Mouse (Mus musculus): Measurements from ENCODE around the gene Aspscr1. TPM values are rescaled to one million over a fixed set of nuclear protein-coding genes. Genes with fewer than 3 reads are reported as not detected.

Gene Aspscr1
- total RNA-seq, 2 experiments from 2014 or later, result 33.0 to 33.9 TPM

DNA sequence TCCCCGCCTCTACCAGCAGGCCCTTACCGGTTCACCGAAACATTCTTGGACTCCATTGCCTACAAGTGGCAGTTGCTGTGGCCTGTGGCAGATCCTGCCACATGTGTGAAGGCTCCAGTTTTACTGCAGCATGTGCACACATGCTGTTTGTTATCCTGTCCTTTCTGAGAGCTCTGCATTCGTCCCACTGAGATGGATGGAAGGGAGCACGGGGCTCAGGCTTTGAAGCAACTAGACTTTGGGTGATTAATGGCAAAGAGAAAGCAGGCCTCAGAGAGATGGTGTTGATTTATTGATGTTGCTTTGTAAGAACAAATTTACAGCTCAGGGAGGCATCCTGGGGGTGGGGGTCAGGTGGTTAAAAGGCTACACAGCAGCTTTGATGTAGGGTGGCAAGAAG lies 37.9 kb downstream of the Aspscr1 start:
- no peak for DNase-seq (ENCODE audit: low spot score)
- intact Hi-C loops (cut with DNase I), result loop anchor here (10.0 kb wide), 1 partner anchor 196 kb away; no protein-coding TSS in a partner anchor

DNA sequence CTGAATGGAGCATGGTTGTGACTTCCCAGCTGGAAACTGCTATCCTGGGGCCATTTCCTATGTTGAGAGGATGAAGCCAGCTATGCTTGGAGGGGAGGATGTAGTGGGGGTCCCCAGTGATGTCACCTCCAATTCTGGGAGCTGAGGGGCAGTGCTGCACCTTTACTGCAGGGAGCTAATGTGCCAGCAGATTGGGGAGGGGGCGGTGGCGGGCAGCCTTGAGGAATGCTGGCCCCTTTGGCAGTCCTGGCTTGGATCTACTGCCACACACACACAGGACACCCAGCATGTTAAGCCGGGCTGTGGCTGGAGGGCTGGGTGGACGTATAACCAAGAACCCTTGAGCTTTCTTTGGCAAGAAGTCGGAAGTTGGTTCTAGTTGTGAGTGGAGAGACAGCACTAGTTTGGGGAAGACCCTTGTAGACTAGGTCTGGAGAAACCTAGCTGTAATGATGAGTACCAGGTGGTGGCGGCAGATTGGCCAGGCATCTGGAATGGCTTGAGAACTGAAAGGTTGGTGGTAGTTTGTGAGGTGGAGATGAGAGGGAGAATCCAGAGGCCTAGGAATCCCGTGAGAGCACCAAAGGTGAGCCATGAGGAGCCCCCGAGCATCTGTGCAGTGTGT lies 39.3 kb downstream of the Aspscr1 start:
- intact Hi-C loops (cut with DNase I), result loop anchor here (1.0 to 10.0 kb wide), 4 partner anchors 53 to 197 kb away; partner anchors contain the start of gene Sirt7

DNA sequence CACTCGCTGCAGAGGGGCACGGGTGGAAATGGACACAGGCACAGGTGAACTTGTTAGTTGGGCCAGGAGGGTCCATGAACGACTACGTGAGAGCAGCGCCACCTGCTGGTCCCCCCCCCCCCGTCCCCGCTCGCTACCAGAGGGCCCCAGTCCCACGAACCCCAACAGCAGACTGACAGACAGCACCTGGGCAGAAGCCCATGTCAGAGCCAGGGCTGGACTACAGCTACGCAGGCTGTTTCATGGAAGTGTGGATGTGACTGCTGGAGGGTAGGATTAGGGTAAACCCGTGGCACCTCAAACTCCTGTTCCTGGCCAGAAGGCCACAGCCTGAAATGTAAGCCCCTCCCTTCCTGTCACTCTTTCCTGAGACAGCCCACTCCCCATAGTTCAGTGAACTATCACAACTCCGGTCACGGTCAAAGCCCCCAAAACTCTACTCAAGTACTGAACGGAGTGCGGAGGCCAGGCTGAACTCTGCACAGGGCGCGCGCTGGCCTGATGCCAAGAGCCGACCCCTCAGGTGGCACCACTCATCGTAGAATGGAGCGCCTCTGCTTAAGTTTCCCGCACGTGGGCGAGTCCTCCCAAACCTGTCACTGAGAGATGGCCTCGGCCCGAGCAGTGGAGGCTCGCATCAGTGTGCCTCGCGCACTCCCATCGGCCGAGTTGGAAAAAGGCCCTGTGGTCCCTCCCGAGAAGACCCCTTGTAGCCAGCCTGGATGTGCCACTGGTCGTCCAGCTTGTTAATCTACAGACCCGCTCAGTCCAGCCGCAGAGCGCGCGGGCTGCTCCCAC lies 40.2 kb downstream of the Aspscr1 start:
- DNase-seq (ENCODE audit: low spot score), result peak; percentile 24
- intact Hi-C loops (cut with DNase I), result loop anchor here (1.0 to 10.0 kb wide), 4 partner anchors 54 to 198 kb away; partner anchors contain the start of gene Sirt7

More for the DNA sequence above, 39.3 kb downstream of the Aspscr1 start:
- DNase-seq (ENCODE audit: low spot score), result no peak

DNA sequence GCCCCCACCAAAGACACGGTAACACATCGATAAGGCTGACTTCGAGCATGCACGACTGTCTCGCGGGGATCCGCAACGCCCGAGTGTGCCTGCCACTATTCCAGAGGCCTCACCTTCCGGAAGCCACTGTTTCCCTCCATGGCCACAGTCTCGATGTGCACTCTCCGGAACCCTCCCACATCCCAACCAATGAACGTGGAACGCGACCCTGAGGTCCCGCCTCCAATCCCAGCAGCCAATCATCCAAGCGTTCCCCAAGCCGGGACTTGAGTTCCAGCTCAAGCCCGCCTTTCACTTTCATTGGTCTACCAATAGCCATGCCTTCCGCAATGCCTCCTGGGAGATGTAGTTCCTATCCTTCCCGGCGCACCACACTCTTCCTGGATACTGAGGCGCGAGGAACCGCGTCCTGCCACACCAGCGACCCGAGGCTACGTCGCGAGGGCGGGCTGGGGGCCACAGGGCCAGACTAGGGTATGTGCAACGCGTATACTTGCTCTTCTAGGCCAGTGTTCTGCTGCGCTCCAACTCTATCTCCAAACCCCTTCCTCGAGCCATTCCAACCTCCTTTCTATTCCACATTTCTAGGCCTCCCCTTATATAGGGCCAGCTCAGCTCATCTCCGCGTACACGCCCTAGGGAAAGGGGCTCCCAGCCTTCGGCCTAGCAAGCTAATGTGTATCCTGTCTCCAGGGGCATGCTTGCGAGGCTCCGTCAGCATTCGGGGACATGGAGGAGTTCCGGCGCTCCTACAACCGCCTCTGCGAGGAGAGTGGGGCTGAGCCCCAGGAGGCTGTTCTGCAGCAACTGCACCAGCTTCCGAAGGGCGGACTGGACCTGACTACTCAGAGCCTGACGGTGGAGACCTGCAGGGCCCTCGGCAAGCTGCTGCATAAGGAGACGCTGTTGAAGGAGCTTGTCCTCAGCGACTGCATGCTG lies 41.1 kb downstream of the Aspscr1 start, which contains the start of the genes Cenpx and Lrrc45:
Cenpx (minus strand) TSS at position 159 of the 939 bp plus-strand sequence.
Lrrc45 (plus strand) TSS at position 346 of the 939 bp plus-strand sequence.
- intact Hi-C loops (cut with DNase I), result loop anchor here (2.0 to 10.0 kb wide), 2 partner anchors 89 to 199 kb away; partner anchors contain the start of gene Sirt7
- peak; percentile 97 for DNase-seq (ENCODE audit: low spot score)

DNA sequence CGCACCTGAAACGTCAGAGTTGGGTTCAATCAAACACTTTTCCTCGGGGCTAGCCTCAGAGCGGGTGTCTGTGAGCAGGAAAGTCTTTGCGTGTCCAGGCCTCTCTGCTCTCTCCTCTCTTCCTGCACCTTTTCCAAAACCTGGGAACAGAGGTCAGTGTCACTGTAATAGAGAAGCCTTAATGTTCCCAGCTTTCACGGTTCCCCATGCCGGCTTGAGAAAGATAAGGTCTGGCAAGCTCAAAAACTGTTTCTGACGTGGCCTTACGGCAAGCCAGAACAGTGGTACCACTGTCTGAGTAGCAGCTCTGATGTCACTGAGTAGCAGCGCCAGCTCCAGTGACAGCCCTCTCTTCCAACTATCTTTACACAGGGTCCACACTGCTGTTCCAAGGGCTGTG lies 41.8 kb downstream of the Aspscr1 start:
- intact Hi-C loops (cut with DNase I), result loop anchor here (10.0 kb wide), 1 partner anchor 200 kb away; no protein-coding TSS in a partner anchor
- no peak for DNase-seq (ENCODE audit: low spot score)

DNA sequence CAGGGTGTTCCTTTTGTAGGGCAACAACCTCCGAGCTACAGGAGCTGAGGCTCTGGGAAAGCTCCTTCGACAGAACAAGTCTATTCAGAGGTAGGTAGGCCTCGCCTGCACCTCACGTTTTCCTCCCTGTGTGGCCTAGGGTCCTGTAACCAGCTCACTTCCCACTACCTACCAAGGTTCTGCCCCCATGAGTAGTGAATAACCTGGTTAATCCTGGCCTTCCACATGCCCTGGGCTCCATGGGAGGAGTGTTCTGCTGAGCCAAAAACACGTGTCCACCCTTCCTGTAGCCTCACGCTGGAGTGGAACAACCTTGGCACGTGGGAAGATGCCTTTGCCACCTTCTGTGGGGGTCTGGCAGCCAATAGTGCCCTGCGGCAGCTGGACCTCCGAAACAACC lies 42.4 kb downstream of the Aspscr1 start:
- no peak for DNase-seq (ENCODE audit: low spot score)
- intact Hi-C loops (cut with DNase I), result loop anchor here (5.0 to 10.0 kb wide), 2 partner anchors 200 to 228 kb away; no protein-coding TSS in a partner anchor

DNA sequence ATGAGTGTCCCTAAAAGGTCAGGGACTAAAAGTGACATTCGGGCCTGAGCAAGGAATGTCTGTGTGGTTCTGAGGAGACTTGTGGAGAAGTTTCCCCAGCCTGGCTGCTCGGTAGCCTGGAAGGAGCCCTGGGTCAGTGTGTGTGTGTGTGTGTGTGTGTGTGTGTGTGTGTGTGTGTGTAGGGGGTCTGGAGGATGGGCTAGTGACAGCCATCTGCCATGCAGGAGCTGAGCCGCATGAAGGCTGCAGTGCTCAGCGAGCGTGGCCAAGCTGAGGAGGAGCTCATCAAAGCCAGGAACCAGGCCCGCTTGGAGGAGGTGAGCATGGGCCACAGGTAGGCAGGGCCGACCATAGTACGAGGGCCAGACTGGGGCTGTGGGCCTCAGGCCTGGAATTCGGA lies 46.5 kb downstream of the Aspscr1 start:
- DNase-seq (ENCODE audit: low spot score), result no peak
- intact Hi-C loops (cut with DNase I), result loop anchor here (5.0 to 10.0 kb wide), 2 partner anchors 204 to 232 kb away; no protein-coding TSS in a partner anchor

DNA sequence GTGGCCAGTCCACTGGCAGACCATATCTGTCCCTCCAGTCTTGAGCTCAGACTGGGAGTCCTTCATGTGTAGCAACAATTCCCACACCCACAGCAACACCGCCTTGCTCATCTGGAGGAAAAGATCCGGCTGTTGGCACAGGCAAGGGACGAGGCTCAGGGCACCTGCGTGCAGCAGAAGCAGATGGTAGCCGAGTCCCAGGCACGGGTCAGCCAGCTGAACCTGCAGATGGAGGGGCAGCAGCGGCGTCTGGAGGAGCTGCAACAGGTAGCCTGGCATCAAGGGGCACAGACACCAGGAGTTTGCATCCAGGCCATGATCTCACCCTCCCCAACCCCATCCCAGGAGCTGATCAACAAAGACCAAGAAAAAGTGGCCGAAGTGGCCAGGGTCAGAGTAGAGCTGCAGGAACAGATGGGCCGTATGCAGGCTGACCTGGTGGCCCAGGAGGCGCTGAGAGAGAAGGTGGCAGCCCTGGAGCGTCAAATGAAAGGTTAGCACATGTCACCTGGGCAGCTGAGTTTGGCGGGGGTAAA lies 47.1 kb downstream of the Aspscr1 start:
- intact Hi-C loops (cut with DNase I), result loop anchor here (1.0 to 10.0 kb wide), 5 partner anchors 56 to 322 kb away; no protein-coding TSS in a partner anchor
- no peak for DNase-seq (ENCODE audit: low spot score)

DNA sequence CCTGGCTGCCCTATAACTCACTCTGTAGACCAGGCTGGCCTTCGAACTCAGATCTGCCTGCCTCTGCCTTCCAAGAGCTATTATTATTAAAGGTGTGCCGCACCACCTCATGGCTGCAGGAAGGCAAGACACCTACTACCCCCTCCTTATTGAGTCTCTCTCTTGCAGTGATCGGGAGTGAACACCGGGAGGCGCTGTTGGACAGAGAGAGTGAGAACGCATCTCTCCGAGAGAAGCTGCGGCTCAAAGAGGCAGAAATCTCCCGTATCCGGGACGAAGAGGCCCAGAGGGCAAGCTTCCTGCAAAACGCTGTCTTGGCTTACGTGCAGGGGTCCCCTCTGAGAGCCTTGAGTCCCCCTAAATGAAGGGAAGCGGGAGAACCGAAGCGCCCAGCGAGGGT lies 47.7 kb downstream of the Aspscr1 start:
- intact Hi-C loops (cut with DNase I), result loop anchor here (1.0 to 5.0 kb wide), 3 partner anchors 56 to 322 kb away; no protein-coding TSS in a partner anchor
- peak; percentile 68 for DNase-seq (ENCODE audit: low spot score)

DNA sequence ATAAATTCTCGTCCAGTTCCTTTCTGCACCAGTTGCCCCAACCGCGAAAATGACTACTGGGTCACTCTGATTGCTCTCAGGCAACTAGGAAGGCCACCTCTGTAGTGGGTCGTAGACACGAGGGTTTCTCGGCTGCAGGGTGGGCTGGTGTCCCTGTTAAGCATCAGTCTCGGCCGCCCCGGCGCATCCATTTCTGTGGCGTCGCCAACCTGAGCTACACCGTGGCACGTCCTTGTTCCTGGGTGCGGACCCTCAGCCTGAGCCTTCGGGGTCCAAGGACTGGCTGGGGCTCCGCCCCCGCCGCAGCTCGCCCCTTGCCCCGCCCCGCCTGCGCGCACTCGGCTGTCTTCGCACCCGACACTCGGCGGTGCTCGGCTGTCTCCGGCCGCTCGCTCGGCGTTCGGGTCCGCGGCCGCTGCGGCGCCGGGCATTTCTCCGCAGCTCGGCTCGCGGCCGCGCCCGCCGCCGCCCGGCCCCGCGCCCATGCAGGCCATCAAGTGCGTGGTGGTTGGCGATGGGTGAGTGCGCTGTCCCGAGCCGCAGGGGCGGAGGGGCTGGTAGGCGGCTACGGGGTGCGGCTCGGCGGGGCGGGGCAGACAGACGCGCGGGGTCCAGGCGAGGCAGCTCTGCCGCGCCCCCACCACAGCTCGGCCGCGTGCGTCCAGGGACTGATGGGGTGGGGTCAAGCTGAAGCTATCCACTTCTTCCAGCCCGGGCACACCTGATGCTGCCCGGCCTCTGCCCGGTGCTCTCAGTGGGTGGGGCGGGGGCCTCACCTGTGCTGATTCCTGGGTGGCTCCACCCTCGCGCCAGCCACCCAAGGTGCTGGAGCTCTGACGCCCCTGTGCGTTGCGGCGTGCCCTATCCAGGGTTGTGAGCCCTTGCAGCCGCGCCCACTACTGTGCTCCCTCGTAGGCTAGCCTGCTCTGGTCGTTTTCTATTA lies 48.6 kb downstream of the Aspscr1 start, which contains the start of gene Rac3:
Rac3 (plus strand) TSS at position 347 of the 943 bp plus-strand sequence.
- DNase-seq (ENCODE audit: low spot score), result no peak
- intact Hi-C loops (cut with DNase I), result loop anchor here (5.0 kb wide), 1 partner anchor 321 kb away; no protein-coding TSS in a partner anchor

DNA sequence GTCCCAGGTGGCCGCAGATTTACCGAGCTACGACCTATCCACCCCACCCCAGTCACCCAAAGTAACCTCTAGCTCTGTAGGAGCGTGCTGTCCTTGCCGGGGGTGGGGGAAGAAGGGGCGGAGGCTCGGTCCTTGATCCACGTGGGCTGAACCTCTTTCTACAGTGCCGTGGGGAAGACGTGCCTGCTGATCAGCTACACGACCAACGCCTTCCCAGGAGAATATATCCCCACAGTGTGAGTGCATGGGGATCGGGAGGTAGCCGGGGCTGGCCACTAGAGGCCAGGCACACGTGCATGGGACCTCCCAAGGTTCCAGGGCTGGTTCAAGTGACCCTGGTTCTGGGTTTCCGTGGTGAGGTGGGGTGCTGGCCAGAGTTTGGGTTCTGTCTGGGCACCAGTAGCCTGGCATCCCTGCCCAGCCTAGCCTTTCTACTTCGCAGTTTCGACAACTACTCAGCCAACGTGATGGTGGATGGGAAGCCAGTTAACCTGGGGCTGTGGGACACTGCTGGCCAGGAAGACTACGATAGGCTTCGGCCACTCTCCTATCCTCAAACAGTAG lies 49.4 kb downstream of the Aspscr1 start:
- intact Hi-C loops (cut with DNase I), result loop anchor here (5.0 kb wide), 1 partner anchor 320 kb away; no protein-coding TSS in a partner anchor
- no peak for DNase-seq (ENCODE audit: low spot score)

DNA sequence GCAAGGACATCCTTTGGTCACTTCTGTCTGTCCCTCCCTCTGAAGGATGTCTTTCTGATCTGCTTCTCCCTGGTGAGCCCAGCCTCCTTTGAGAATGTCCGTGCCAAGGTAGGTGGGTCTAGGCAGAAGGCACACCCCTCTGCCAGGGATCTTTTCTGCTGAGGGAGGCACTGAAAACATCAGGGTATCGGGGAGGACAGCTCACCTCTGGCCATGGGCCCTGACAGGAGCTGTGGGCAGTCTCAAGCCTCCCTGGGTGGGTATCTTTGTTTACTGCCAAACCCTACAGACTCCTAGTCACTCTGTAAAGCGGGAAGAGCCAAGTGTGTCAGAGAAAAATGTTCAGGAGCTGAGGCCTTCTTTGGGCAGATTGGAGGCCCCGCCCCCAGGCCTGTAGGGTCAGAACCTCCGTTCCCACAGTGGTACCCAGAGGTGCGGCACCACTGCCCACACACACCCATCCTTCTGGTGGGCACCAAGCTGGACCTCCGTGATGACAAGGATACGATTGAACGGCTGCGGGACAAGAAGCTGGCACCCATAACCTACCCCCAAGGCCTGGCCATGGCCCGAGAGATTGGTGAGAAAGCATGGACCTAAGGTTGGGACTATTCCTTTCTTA lies 50.1 kb downstream of the Aspscr1 start:
- intact Hi-C loops (cut with DNase I), result loop anchor here (5.0 kb wide), 1 partner anchor 319 kb away; no protein-coding TSS in a partner anchor
- no peak for DNase-seq (ENCODE audit: low spot score)

DNA sequence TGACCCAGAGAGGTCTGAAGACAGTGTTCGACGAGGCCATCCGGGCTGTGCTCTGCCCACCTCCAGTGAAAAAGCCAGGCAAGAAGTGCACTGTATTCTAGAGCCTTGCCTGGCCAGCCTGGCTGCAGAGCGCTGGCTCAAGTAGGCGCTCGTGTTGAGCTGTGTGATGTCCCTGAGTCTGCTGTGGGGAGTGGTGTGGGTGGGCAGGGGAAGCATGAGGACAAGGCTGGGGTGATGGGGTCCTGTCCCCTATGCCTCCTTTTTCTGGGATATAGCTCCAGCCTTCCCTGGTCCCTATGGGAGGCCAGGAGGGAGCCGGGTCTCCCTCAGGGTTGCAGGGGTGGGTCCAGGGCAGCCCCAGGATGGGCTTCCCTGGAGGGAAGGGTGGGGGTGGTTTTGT lies 50.7 kb downstream of the Aspscr1 start:
- no peak for DNase-seq (ENCODE audit: low spot score)
- intact Hi-C loops (cut with DNase I), result loop anchor here (5.0 kb wide), 1 partner anchor 319 kb away; no protein-coding TSS in a partner anchor

DNA sequence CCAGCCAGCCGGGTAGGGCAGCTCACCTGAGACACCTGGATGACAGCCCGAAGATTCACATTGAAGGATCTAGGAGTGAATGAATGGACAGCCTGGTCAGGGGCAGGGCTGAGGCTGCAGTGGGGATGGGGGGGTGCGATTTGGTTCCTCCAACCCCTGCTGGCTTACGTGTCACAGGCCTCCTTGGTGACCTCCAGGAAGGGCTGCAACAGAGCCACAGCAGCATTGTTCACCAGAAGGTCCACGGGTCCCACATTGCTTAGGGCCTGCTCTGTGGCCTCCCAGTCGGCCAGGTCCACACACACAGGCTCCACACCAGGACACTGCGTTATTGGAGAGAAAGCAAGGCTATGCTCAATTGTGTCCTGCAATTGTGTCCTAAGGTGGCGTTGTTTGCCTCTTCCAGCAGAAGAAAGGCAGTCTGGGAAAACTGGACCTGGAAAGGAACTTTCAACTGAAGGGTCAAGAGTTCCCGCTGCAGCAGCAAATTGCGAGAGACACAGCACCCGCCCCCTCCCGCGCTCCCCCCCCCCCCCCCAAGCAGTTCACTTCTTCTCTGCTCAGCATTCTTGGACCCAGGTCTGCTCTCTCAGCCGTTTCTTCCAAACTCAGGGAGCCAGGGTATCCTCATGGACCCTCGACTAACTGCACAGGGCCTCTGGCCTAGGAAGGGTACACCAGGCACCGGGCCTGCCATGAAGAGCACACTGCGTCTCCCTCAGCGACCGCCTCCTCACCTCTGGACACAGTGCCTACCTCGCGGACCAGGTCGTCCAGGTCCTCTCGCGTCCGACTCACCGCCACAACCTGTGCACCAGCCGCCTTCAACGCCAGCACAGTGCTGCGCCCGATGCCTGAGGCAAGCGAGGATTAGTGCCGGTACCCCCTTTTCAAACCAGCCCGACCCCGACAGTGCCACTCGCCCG lies 53.7 kb downstream of the Aspscr1 start:
- intact Hi-C loops (cut with DNase I), result no loop called here
- DNase-seq (ENCODE audit: low spot score), result no peak

DNA sequence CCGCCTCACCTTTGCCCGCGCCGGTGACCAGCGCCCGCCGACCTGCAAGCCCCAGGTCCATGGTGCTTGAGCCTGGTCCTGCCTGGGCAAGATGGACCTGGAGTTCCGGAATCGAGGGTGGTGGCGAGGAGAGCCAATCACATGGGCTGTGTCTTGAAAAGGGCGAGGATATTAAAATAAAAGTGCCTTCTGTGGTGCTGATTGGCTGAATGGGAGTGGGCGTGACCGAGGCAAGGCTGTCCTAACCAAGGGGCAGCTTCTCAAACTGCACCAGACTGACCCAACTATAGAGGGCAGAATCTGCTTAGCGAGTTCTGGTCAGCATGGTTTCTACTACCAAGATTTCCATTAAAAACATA lies 54.4 kb downstream of the Aspscr1 start, which contains the start of gene Dcxr:
Dcxr (minus strand) TSS at position 113 of the 359 bp plus-strand sequence.
- intact Hi-C loops (cut with DNase I), result no loop called here
- DNase-seq (ENCODE audit: low spot score), result peak; percentile 86

DNA sequence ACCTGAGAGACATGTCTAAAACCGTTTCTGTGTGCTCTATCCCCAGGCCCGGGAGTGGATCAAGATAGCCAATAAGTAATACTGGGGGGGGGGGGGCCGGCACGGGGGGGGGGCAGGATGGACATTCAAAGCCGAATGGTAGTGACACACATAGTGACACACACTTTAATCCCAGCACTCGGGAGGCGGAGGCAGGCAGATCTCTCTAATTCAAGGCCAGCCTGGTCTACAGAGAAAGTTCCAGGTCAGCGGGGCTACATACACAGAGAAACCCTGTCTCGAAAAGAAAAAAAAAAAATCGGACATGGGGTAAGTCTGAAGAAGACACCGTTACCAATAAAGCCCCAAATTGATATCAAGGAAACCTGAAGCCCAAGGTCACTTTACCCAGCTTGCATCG lies 54.8 kb downstream of the Aspscr1 start:
- no peak for DNase-seq (ENCODE audit: low spot score)
- intact Hi-C loops (cut with DNase I), result no loop called here

All from heart, postnatal 25 days (tissue).